Mouse (Mus musculus) right cerebral cortex, postnatal 25 days (tissue): Measurements from ENCODE around the gene Gm4216.
"Not testable (repeated sequence)": the region's sequence is repeated elsewhere in the genome, so short reads cannot be mapped to it uniquely, and the experiment has no call there.

Source experiments
- DNase-seq: peaks from one replicate; pipeline ENCODE4 v3.0.0; 2022

The Gm4216 gene

GRCm38 (mm10) chr7:23019823-23020222 lies at the start of gene Gm4216:
Gene Gm4216 (minus strand): TSS chr7:23019923.
- not testable (repeated sequence) for DNase-seq

- not testable (repeated sequence) for DNase-seq
Measured at GRCm38 (mm10) chr7:23067356-23067755, 47.6 kb upstream of the Gm4216 start, which contains the start of gene Gm8720. Gene Gm8720 (minus strand): TSS chr7:23067456.

GRCm38 (mm10) chr7:23055240-23055639 lies 35.5 kb upstream of the Gm4216 start, which contains the start of gene Vmn1r163:
Gene Vmn1r163 (plus strand): TSS chr7:23055540.
- DNase-seq, result not testable (repeated sequence)

GRCm38 (mm10) chr7:22984573-22984972 lies 35.1 kb downstream of the Gm4216 start, which contains the start of gene Gm4214:
Gene Gm4214 (minus strand): TSS chr7:22984673.
- not testable (repeated sequence) for DNase-seq
